Mouse (Mus musculus): ENCODE data around the gene Usp54. TPM values are rescaled to one million over a fixed set of nuclear protein-coding genes. Genes with fewer than 3 reads are reported as not detected.

Usp54 gene
- total and polyA plus RNA-seq, 2 experiments from 2014 or later, result 2.8 to 29.8 TPM

GRCm38 (mm10) chr14:20660827-20661660 lies 20.2 kb upstream of the Usp54 start:
- Histone ChIP-seq H3K9me3 (replicated peaks; ENCODE audit: control insufficient read depth, low read length) (no peaks in the 10 kb centered on the region), H3K27ac (ENCODE audit: low read depth) (peak overlapping the region; percentile 99), H3K27me3 (ENCODE audit: control insufficient read depth, insufficient read depth, low read length) (no peaks in the 10 kb centered on the region), H3K4me1 (ENCODE audit: control insufficient read depth, insufficient read depth) (peaks cover 16% of the 10 kb centered on the region), H3K9ac (replicated peaks; ENCODE audit: low read depth, low read length) (peak overlapping the region; percentile 86), H3K4me3 (ENCODE audit: low read depth, low read length) (peak overlapping the region; percentile 52), H3K36me3 (replicated peaks; ENCODE audit: control insufficient read depth, insufficient read depth, low read length) (peaks cover 7% of the 10 kb centered on the region), H3K4me2 (ENCODE audit: low read depth, low read length) (peak overlapping the region; percentile 76)
- 2% methylated on average over 52 of the region's 52 CpGs for WGBS
- ATAC-seq (ENCODE audit: insufficient read depth, low read depth) (peak; percentile 59), DNase-seq (ENCODE audit: low spot score) (peak; percentile 97)
- TF ChIP-seq EP300 (IDR thresholded peaks at IDR 0.05; ENCODE audit: low read depth) (peak; percentile 24; the same call in 1 of the 2 replicates), CTCF (IDR thresholded peaks at IDR 0.05; ENCODE audit: low read depth) (peak; percentile 85)

- peaks cover 7% of the 10 kb centered on the region for H3K36me3 ChIP-seq (replicated peaks; ENCODE audit: control insufficient read depth, insufficient read depth, low read length)
- H3K4me2 ChIP-seq (ENCODE audit: low read depth, low read length), result 0 out of 2 replicates have a peak overlapping the region, but pooled peaks have one; percentile 76
- no peak overlapping the region for H3K4me3 ChIP-seq (ENCODE audit: low read depth, low read length)
- no peak for DNase-seq (ENCODE audit: low spot score)
- H3K4me1 ChIP-seq (ENCODE audit: control insufficient read depth, insufficient read depth), result peaks cover 14% of the 10 kb centered on the region; the same call in 1 of the 2 replicates
- H3K27me3 ChIP-seq (ENCODE audit: control insufficient read depth, insufficient read depth, low read length), result no peaks in the 10 kb centered on the region
- no peak for ATAC-seq (ENCODE audit: insufficient read depth, low read depth)
- H3K9me3 ChIP-seq (replicated peaks; ENCODE audit: control insufficient read depth, low read length), result no peaks in the 10 kb centered on the region
- peak overlapping the region; percentile 99 for H3K27ac ChIP-seq (ENCODE audit: low read depth)
- TF ChIP-seq CTCF (IDR thresholded peaks at IDR 0.05; ENCODE audit: low read depth), result no peak
- no peak for TF ChIP-seq EP300 (IDR thresholded peaks at IDR 0.05; ENCODE audit: low read depth)
- WGBS, result 94% methylated on average over 7 of the region's 7 CpGs
- H3K9ac ChIP-seq (replicated peaks; ENCODE audit: low read depth, low read length), result no peak overlapping the region
Observed at GRCm38 (mm10) chr14:20659687-20660086, 18.8 kb upstream of the Usp54 start.

DNA sequence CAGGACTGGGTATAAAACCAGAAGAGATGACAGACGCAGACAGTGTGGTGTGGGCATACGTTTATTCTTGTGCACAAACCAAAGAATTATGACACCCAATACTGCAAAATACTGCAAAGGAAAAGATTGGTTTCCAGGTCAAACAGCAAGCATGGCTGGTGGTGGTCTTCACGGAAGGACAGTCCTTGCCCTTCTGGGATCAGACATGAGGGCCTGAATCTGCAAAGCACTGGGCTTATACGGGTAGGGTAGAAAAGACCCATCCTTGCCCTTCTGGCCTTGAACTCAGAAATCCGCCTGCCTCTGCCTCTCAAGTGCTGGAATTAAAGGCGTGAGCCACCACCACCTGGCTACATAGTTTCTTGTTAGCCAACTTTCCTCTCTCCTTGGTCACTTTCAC lies 18.0 kb upstream of the Usp54 start:
- Histone ChIP-seq H3K27ac (ENCODE audit: low read depth) (peak overlapping the region; percentile 25; the same call in 1 of the 2 replicates), H3K9me3 (replicated peaks; ENCODE audit: control insufficient read depth, low read length) (no peaks in the 10 kb centered on the region), H3K27me3 (ENCODE audit: control insufficient read depth, insufficient read depth, low read length) (no peaks in the 10 kb centered on the region), H3K9ac (replicated peaks; ENCODE audit: low read depth, low read length) (no peak overlapping the region), H3K4me3 (ENCODE audit: low read depth, low read length) (no peak overlapping the region), H3K4me1 (ENCODE audit: control insufficient read depth, insufficient read depth) (peaks cover 14% of the 10 kb centered on the region; the same call in 1 of the 2 replicates), H3K4me2 (ENCODE audit: low read depth, low read length) (no peak overlapping the region), H3K36me3 (replicated peaks; ENCODE audit: control insufficient read depth, insufficient read depth, low read length) (peaks cover 7% of the 10 kb centered on the region)
- DNase-seq (ENCODE audit: low spot score) (no peak), ATAC-seq (ENCODE audit: insufficient read depth, low read depth) (no peak)
- 66% methylated on average over 6 of the region's 6 CpGs for WGBS
- TF ChIP-seq CTCF (IDR thresholded peaks at IDR 0.05; ENCODE audit: low read depth), result no peak
- no peak; the same call in 1 of the 2 replicates for TF ChIP-seq EP300 (IDR thresholded peaks at IDR 0.05; ENCODE audit: low read depth)

GRCm38 (mm10) chr14:20658326-20658725 lies 17.5 kb upstream of the Usp54 start:
- ATAC-seq (ENCODE audit: insufficient read depth, low read depth) (no peak), DNase-seq (ENCODE audit: low spot score) (peak; percentile 67)
- no peak overlapping the region for H3K9ac ChIP-seq (replicated peaks; ENCODE audit: low read depth, low read length)
- no peak for TF ChIP-seq EP300 (IDR thresholded peaks at IDR 0.05; ENCODE audit: low read depth)
- peak; percentile 78 for TF ChIP-seq CTCF (IDR thresholded peaks at IDR 0.05; ENCODE audit: low read depth)
- peaks cover 7% of the 10 kb centered on the region for H3K36me3 ChIP-seq (replicated peaks; ENCODE audit: control insufficient read depth, insufficient read depth, low read length)
- H3K4me2 ChIP-seq (ENCODE audit: low read depth, low read length), result no peak overlapping the region
- H3K4me1 ChIP-seq (ENCODE audit: control insufficient read depth, insufficient read depth), result peaks cover 14% of the 10 kb centered on the region; the same call in 1 of the 2 replicates
- no peak overlapping the region for H3K4me3 ChIP-seq (ENCODE audit: low read depth, low read length)
- no peaks in the 10 kb centered on the region for H3K27me3 ChIP-seq (ENCODE audit: control insufficient read depth, insufficient read depth, low read length)
- H3K27ac ChIP-seq (ENCODE audit: low read depth), result no peak overlapping the region
- no peaks in the 10 kb centered on the region for H3K9me3 ChIP-seq (replicated peaks; ENCODE audit: control insufficient read depth, low read length)

GRCm38 (mm10) chr14:20656361-20656760 lies 15.5 kb upstream of the Usp54 start, which contains the start of gene Myoz1:
TSS of gene Myoz1 (minus strand) at chr14:20656540.
- Histone ChIP-seq H3K4me2 (ENCODE audit: low read depth, low read length) (peak within 1 kb of the TSS; percentile 55), H3K4me1 (ENCODE audit: control insufficient read depth, insufficient read depth) (peaks cover 14% of the 10 kb centered on the region; the same call in 1 of the 2 replicates), H3K27me3 (ENCODE audit: control insufficient read depth, insufficient read depth, low read length) (no peaks in the 10 kb centered on the region), H3K4me3 (ENCODE audit: low read depth, low read length) (peak within 1 kb of the TSS; percentile 17), H3K9ac (replicated peaks; ENCODE audit: low read depth, low read length) (0 out of 2 replicates have a peak within 1 kb of the TSS, but pooled peaks have one; percentile 22), H3K36me3 (replicated peaks; ENCODE audit: control insufficient read depth, insufficient read depth, low read length) (peaks cover 7% of the 10 kb centered on the region; the same call in 1 of the 2 replicates), H3K27ac (ENCODE audit: low read depth) (peak within 1 kb of the TSS; percentile 39), H3K9me3 (replicated peaks; ENCODE audit: control insufficient read depth, low read length) (no peaks in the 10 kb centered on the region)
- TF ChIP-seq CTCF (IDR thresholded peaks at IDR 0.05; ENCODE audit: low read depth), result no peak
- ATAC-seq (ENCODE audit: insufficient read depth, low read depth) (no peak), DNase-seq (ENCODE audit: low spot score) (no peak)
- 16% methylated on average over 11 of the region's 11 CpGs for WGBS
